11 mouse cellular contexts compared by ENCODE assay signal in the genomic region with DNA sequence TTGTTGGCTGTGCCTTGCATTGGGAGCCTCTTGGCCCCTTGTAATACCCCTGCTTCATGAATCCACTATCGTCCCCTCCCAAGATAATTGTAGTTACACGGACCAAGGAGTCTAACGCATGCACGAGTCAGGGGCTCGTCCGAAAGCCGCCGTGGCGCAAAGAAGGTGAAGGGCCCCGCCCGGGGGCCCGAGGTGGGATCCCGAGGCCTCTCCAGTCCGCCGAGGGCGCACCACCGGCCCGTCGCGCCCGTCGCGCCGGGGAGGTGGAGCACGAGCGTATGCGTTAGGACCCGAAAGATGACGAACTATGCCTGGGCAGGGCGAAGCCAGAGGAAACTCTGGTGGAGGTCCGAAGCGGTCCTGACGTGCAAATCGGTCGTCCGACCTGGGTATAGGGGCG.
DNase-seq lines count a peak whose midpoint lies in the region; ATAC-seq and TF ChIP-seq lines count a peak whose summit lies in the region.
"Had no signal": no experiment of that assay in that cellular context is flagged by ENCODE, and none has a peak within 500 bp of the region (broad histone marks: within the 10 kb centered on the region; RNA-seq: fewer than 3 reads in every experiment).

No protein-coding gene starts in this region.

- no peaks in the 10 kb centered on the region for H3K36me3 ChIP-seq in heart, embryonic 11.5 days (ENCODE audit: control insufficient read depth, insufficient read depth, low read length)
- peaks cover 4% of the 10 kb centered on the region; the same call in 1 of the 2 replicates for H3K36me3 ChIP-seq in spleen, adult 2 months (ENCODE audit: control insufficient read depth, insufficient read depth, low read length)
- no peaks in the 10 kb centered on the region for H3K36me3 ChIP-seq in liver, embryonic 14.5 days (replicated peaks; ENCODE audit: control insufficient read depth, insufficient read depth, low read depth)

- H3K4me2 ChIP-seq in heart, embryonic 11.5 days, result no peak overlapping the region
- H3K4me2 ChIP-seq in liver, embryonic 14.5 days (ENCODE audit: low read depth), result no peak overlapping the region

- peak; percentile 99 for ATAC-seq in heart, embryonic 11.5 days (replicated peaks; ENCODE audit: insufficient number of reproducible peaks, low FRiP score, low TSS enrichment)
- peak; percentile 100 for ATAC-seq in liver, embryonic 14.5 days (ENCODE audit: insufficient read depth)

- peaks cover 6% of the 10 kb centered on the region; the same call in 1 of the 2 replicates for H3K9me3 ChIP-seq in heart, embryonic 11.5 days (replicated peaks; ENCODE audit: control insufficient read depth, low read length)
- peaks cover 2% of the 10 kb centered on the region; the same call in 1 of the 2 replicates for H3K9me3 ChIP-seq in liver, embryonic 14.5 days (ENCODE audit: control insufficient read depth, low read length)

- no peak for TF ChIP-seq POLR2A in spleen, adult 2 months (IDR thresholded peaks at IDR 0.05; ENCODE audit: low read depth, low read length)

- no peak overlapping the region for H3K27ac ChIP-seq in heart, embryonic 11.5 days (ENCODE audit: low read depth, low read length)
- 0 out of 2 replicates have a peak overlapping the region, but pooled peaks have one; percentile 94 for H3K27ac ChIP-seq in spleen, adult 2 months (ENCODE audit: insufficient read depth, low read length)
- no peak overlapping the region for H3K27ac ChIP-seq in liver, embryonic 14.5 days

- DNase-seq in heart, postnatal 14 days, result no peak
- DNase-seq in spleen, adult 2 months (ENCODE audit: low read depth in 1 of 2, low spot score in 2 of 2), result no peak
- no peak for DNase-seq in spleen, postnatal 4 days (ENCODE audit: low spot score in 2 of 2)
- no peak for DNase-seq in liver, embryonic 14.5 days (ENCODE audit: low read depth in 3 of 3, low spot score in 3 of 3)
- DNase-seq in testis, postnatal 10 days (ENCODE audit: low spot score), result peak; percentile 33
- no peak for DNase-seq in thymus, postnatal 36 days
- DNase-seq in left cerebral cortex, postnatal 36 days (ENCODE audit: low spot score in 2 of 2), result no peak
- DNase-seq: adrenal gland, postnatal 10 days; kidney, postnatal 14 days had no signal

- no peak for TF ChIP-seq EP300 in liver, embryonic 14.5 days (IDR thresholded peaks at IDR 0.05; ENCODE audit: low read depth)

- H3K4me3 ChIP-seq in heart, embryonic 11.5 days (ENCODE audit: low read depth, low read length), result no peak overlapping the region
- H3K4me3 ChIP-seq in spleen, adult 2 months (ENCODE audit: extremely low read depth, insufficient read depth, insufficient read length), result no peak overlapping the region
- no peak overlapping the region for H3K4me3 ChIP-seq in liver, embryonic 14.5 days (ENCODE audit: insufficient read depth in 1 of 2, low read depth in 2 of 2, low read length in 2 of 2)
- H3K4me3 ChIP-seq: myocyte had no signal

- intact Hi-C loops in heart, postnatal 14 days (cut with DNase I), result no loop called here
- intact Hi-C loops in left cerebral cortex, postnatal 36 days (cut with DNase I), result loop anchor here (5.0 kb wide), 1 partner anchor 192 kb away; no protein-coding TSS in a partner anchor

- H3K27me3 ChIP-seq in heart, embryonic 11.5 days (ENCODE audit: control insufficient read depth, insufficient read depth, low read length), result no peaks in the 10 kb centered on the region
- H3K27me3 ChIP-seq in spleen, adult 2 months (ENCODE audit: control insufficient read depth, insufficient read depth, low read length), result no peaks in the 10 kb centered on the region
- H3K27me3 ChIP-seq in liver, embryonic 14.5 days (ENCODE audit: control insufficient read depth, insufficient read depth, low read length), result no peaks in the 10 kb centered on the region

- H3K4me1 ChIP-seq in heart, embryonic 11.5 days (ENCODE audit: control insufficient read depth, insufficient read depth, low read length), result peaks cover 2% of the 10 kb centered on the region; the same call in 1 of the 2 replicates
- peaks cover 29% of the 10 kb centered on the region for H3K4me1 ChIP-seq in spleen, adult 2 months (ENCODE audit: control insufficient read depth, insufficient read depth, insufficient read length)
- H3K4me1 ChIP-seq in liver, embryonic 14.5 days (replicated peaks; ENCODE audit: control insufficient read depth in 2 of 2, insufficient read depth in 2 of 2, low read length in 1 of 2), result peaks cover 0 to 2% of the 10 kb centered on the region in 2 experiments; a peak in 1 of 4 replicates

- TF ChIP-seq CTCF in spleen, adult 2 months (IDR thresholded peaks at IDR 0.05; ENCODE audit: extremely low read depth, insufficient read depth, insufficient read length, insufficient replicate concordance), result no peak
- no peak for TF ChIP-seq CTCF in liver, embryonic 14.5 days (IDR thresholded peaks at IDR 0.05; ENCODE audit: low read depth)

- 87% methylated on average over 37 of the region's 37 CpGs for WGBS in heart, embryonic 11.5 days (ENCODE audit: insufficient replicate concordance)
- WGBS in spleen, adult 2 months, result 96% methylated on average over 37 of the region's 37 CpGs
- 85% methylated on average over 37 of the region's 37 CpGs for WGBS in liver, embryonic 14.5 days (ENCODE audit: insufficient replicate concordance)

- H3K9ac ChIP-seq in heart, embryonic 11.5 days (ENCODE audit: low read depth, low read length), result no peak overlapping the region
- H3K9ac ChIP-seq in liver, embryonic 14.5 days (replicated peaks), result no peak overlapping the region
